Mouse (Mus musculus) limb, embryonic 13.5 days (tissue): ENCODE results near the gene Ttc19. TPM values are rescaled to one million over a fixed set of nuclear protein-coding genes. Genes with fewer than 3 reads are reported as not detected.

Source experiments
- ATAC-seq: fragments of 200-750 bp; cut with Nextera tagmentation; 2 replicates; pipeline ENCODE4 v1.8.0; 2017; ENCODE audit warnings: low read depth, moderate number of reproducible peaks, moderate TSS enrichment; ENCODE audit not compliant: low FRiP score
- H3K27ac ChIP-seq: fragments of 300-500 bp; sonication (generic); 2 replicates; pipeline ENCODE4 v1.5.1; 2015; ENCODE audit warnings: inconsistent platforms, mild to moderate bottlenecking, moderate library complexity
- H3K27me3 ChIP-seq: fragments of 300-500 bp; sonication (generic); 2 replicates; pipeline ENCODE4 v1.6.1; 2015; ENCODE audit warnings: mild to moderate bottlenecking, inconsistent platforms
- H3K36me3 ChIP-seq: fragments of 300-500 bp; sonication (generic); 2 replicates; pipeline ENCODE4 v1.6.1; 2015; ENCODE audit warnings: inconsistent platforms, mild to moderate bottlenecking, moderate library complexity
- H3K4me1 ChIP-seq: fragments of 300-500 bp; sonication (generic); 2 replicates; pipeline ENCODE4 v1.6.1; 2015; ENCODE audit warnings: inconsistent platforms
- H3K4me2 ChIP-seq: fragments of 300-500 bp; sonication (generic); replicated peaks from 2 replicates; pipeline ENCODE4 v1.6.1; 2015; ENCODE audit warnings: inconsistent platforms, mild to moderate bottlenecking, moderate library complexity
- H3K4me3 ChIP-seq: fragments of 300-500 bp; sonication (generic); 2 replicates; pipeline ENCODE4 v1.5.1; 2015; ENCODE audit warnings: moderate library complexity, mild to moderate bottlenecking, inconsistent platforms
- H3K9ac ChIP-seq: fragments of 300-500 bp; sonication (generic); 2 replicates; pipeline ENCODE4 v1.6.1; 2015; ENCODE audit warnings: mild to moderate bottlenecking, inconsistent platforms
- H3K9me3 ChIP-seq: fragments of 300-500 bp; sonication (generic); 2 replicates; pipeline ENCODE4 v1.6.1; 2016; ENCODE audit warnings: inconsistent platforms
- WGBS: fragments of 180-500 bp; shearing (Covaris S2); methylation state at CpG from one replicate; pipeline ENCODE4 v1.1.7; 2015; 5-methylcytosine and 5-hydroxymethylcytosine counted together
- polyA plus RNA-seq: library from polyadenylated mRNA; unstranded; fragments of >200 nt; fragmentation: Nextera tagmentation; extraction: Ambion mirVana; gene quantifications from 2 replicates; pipeline ENCODE4 v1.2.1, GENCODE M21; 2015

Ttc19 gene
- polyA plus RNA-seq, result 24.9 and 25.0 TPM in 2 replicates

- Histone ChIP-seq H3K9ac (peak within 1 kb of the TSS; percentile 85), H3K4me3 (peak within 1 kb of the TSS; percentile 90), H3K9me3 (no peaks in the 10 kb centered on the region), H3K4me2 (peak within 1 kb of the TSS; percentile 82), H3K4me1 (peaks cover 11% of the 10 kb centered on the region), H3K27me3 (no peaks in the 10 kb centered on the region), H3K36me3 (peaks cover 22% of the 10 kb centered on the region), H3K27ac (peak within 1 kb of the TSS; percentile 87)
- peak; percentile 96 for ATAC-seq
- WGBS, result under 1% methylated on average over 52 of the region's 68 CpGs
Observed at GRCm38 (mm10) chr11:62280675-62281600, at the start of gene Ttc19, which contains the start of gene Zswim7. Ttc19 (plus strand) TSS chr11:62281473. Zswim7 (minus strand) TSS chr11:62281375.

GRCm38 (mm10) chr11:62240631-62241261 is 40.5 kb upstream of the Ttc19 start:
- no peaks in the 10 kb centered on the region for H3K27me3 ChIP-seq

GRCm38 (mm10) chr11:62243871-62244270 is 37.4 kb upstream of the Ttc19 start:
- H3K27me3 ChIP-seq, result 0 out of 2 replicates have a peak, but pooled peaks cover 7% of the 10 kb centered on the region

More at GRCm38 (mm10) chr11:62240631-62241261, 40.5 kb upstream of the Ttc19 start:
- Histone ChIP-seq H3K9ac (no peak overlapping the region), H3K4me2 (no peak overlapping the region), H3K27ac (no peak overlapping the region), H3K36me3 (no peaks in the 10 kb centered on the region), H3K9me3 (no peaks in the 10 kb centered on the region; the same call in 1 of the 2 replicates), H3K4me3 (no peak overlapping the region), H3K4me1 (0 out of 2 replicates have a peak, but pooled peaks cover 3% of the 10 kb centered on the region)
- WGBS, result 69% methylated on average over 12 of the region's 12 CpGs
- no peak for ATAC-seq

GRCm38 (mm10) chr11:62244471-62244870 is 36.8 kb upstream of the Ttc19 start:
- no peak overlapping the region for H3K4me3 ChIP-seq
- no peaks in the 10 kb centered on the region for H3K36me3 ChIP-seq
- peaks cover 10% of the 10 kb centered on the region; the same call in 1 of the 2 replicates for H3K4me1 ChIP-seq
- H3K4me2 ChIP-seq, result no peak overlapping the region
- no peak overlapping the region for H3K27ac ChIP-seq
- no peak overlapping the region for H3K9ac ChIP-seq
- H3K9me3 ChIP-seq, result no peaks in the 10 kb centered on the region; the same call in 1 of the 2 replicates
- H3K27me3 ChIP-seq, result 0 out of 2 replicates have a peak, but pooled peaks cover 7% of the 10 kb centered on the region
- 89% methylated on average over 4 of the region's 4 CpGs for WGBS
- ATAC-seq, result no peak

More at GRCm38 (mm10) chr11:62243871-62244270, 37.4 kb upstream of the Ttc19 start:
- Histone ChIP-seq H3K27ac (no peak overlapping the region), H3K4me3 (no peak overlapping the region), H3K4me2 (no peak overlapping the region), H3K36me3 (no peaks in the 10 kb centered on the region), H3K9me3 (no peaks in the 10 kb centered on the region; the same call in 1 of the 2 replicates), H3K9ac (no peak overlapping the region), H3K4me1 (peaks cover 7% of the 10 kb centered on the region; the same call in 1 of the 2 replicates)
- WGBS, result 77% methylated on average over 8 of the region's 8 CpGs
- no peak for ATAC-seq

- 34% methylated on average over 18 of the region's 18 CpGs for WGBS
- no peaks in the 10 kb centered on the region; the same call in 1 of the 2 replicates for H3K9me3 ChIP-seq
- peak overlapping the region; percentile 68 for H3K9ac ChIP-seq
- H3K4me2 ChIP-seq, result peak overlapping the region; percentile 97
- peak overlapping the region; percentile 60 for H3K4me3 ChIP-seq
- H3K36me3 ChIP-seq, result no peaks in the 10 kb centered on the region
- no peak overlapping the region for H3K27ac ChIP-seq
- H3K4me1 ChIP-seq, result peaks cover 42% of the 10 kb centered on the region
- peaks cover 14% of the 10 kb centered on the region; the same call in 1 of the 2 replicates for H3K27me3 ChIP-seq
- no peak for ATAC-seq
Observed at GRCm38 (mm10) chr11:62247759-62248400, 33.4 kb upstream of the Ttc19 start.

GRCm38 (mm10) chr11:62248401-62249244 is 32.6 kb upstream of the Ttc19 start, which contains the start of gene Adora2b:
Adora2b (plus strand) TSS chr11:62248984.
- H3K27ac ChIP-seq, result no peak within 1 kb of the TSS

GRCm38 (mm10) chr11:62249266-62250037 is 31.8 kb upstream of the Ttc19 start:
- H3K27ac ChIP-seq, result no peak overlapping the region
- ATAC-seq, result peak; percentile 6; the same call in 1 of the 2 replicates

More at GRCm38 (mm10) chr11:62248401-62249244, 32.6 kb upstream of the Ttc19 start, which contains the start of gene Adora2b:
- Histone ChIP-seq H3K9ac (peak within 1 kb of the TSS; percentile 68), H3K27me3 (peaks cover 14% of the 10 kb centered on the region; the same call in 1 of the 2 replicates), H3K36me3 (no peaks in the 10 kb centered on the region), H3K9me3 (no peaks in the 10 kb centered on the region; the same call in 1 of the 2 replicates), H3K4me2 (peak within 1 kb of the TSS; percentile 97), H3K4me3 (peak within 1 kb of the TSS; percentile 60), H3K4me1 (peaks cover 48% of the 10 kb centered on the region)
- WGBS, result under 1% methylated on average over 63 of the region's 69 CpGs
- ATAC-seq, result peak; percentile 88

GRCm38 (mm10) chr11:62251047-62251446 is 30.2 kb upstream of the Ttc19 start:
- H3K36me3 ChIP-seq, result no peaks in the 10 kb centered on the region
- 0 out of 2 replicates have a peak overlapping the region, but pooled peaks have one; percentile 37 for H3K9ac ChIP-seq
- H3K4me2 ChIP-seq, result peak overlapping the region; percentile 97
- 7% methylated on average over 11 of the region's 11 CpGs for WGBS
- peaks cover 14% of the 10 kb centered on the region; the same call in 1 of the 2 replicates for H3K27me3 ChIP-seq
- peak overlapping the region; percentile 49 for H3K27ac ChIP-seq
- ATAC-seq, result peak; percentile 72
- peak overlapping the region; percentile 60 for H3K4me3 ChIP-seq
- peaks cover 45% of the 10 kb centered on the region for H3K4me1 ChIP-seq
- no peaks in the 10 kb centered on the region for H3K9me3 ChIP-seq

More at GRCm38 (mm10) chr11:62249266-62250037, 31.8 kb upstream of the Ttc19 start:
- Histone ChIP-seq H3K4me3 (peak overlapping the region; percentile 60), H3K36me3 (no peaks in the 10 kb centered on the region), H3K4me2 (peak overlapping the region; percentile 97), H3K9me3 (no peaks in the 10 kb centered on the region; the same call in 1 of the 2 replicates), H3K4me1 (peaks cover 45% of the 10 kb centered on the region), H3K27me3 (peaks cover 14% of the 10 kb centered on the region; the same call in 1 of the 2 replicates), H3K9ac (peak overlapping the region; percentile 68)
- WGBS, result 2% methylated on average over 35 of the region's 35 CpGs

- 80% methylated on average over 5 of the region's 5 CpGs for WGBS
- Histone ChIP-seq H3K36me3 (no peaks in the 10 kb centered on the region), H3K4me3 (no peak overlapping the region), H3K27me3 (peaks cover 7% of the 10 kb centered on the region; the same call in 1 of the 2 replicates), H3K9me3 (no peaks in the 10 kb centered on the region), H3K9ac (no peak overlapping the region), H3K4me2 (no peak overlapping the region), H3K27ac (no peak overlapping the region), H3K4me1 (peaks cover 53% of the 10 kb centered on the region)
- ATAC-seq, result no peak
Observed at GRCm38 (mm10) chr11:62253380-62253779, 27.9 kb upstream of the Ttc19 start.

GRCm38 (mm10) chr11:62259214-62259613 is 22.1 kb upstream of the Ttc19 start:
- no peaks in the 10 kb centered on the region for H3K9me3 ChIP-seq
- peaks cover 21% of the 10 kb centered on the region for H3K4me1 ChIP-seq
- H3K27me3 ChIP-seq, result no peaks in the 10 kb centered on the region
- H3K27ac ChIP-seq, result no peak overlapping the region
- no peak overlapping the region for H3K4me3 ChIP-seq
- no peak overlapping the region for H3K4me2 ChIP-seq
- ATAC-seq, result no peak
- 45% methylated on average over 5 of the region's 5 CpGs for WGBS
- no peaks in the 10 kb centered on the region for H3K36me3 ChIP-seq
- peak overlapping the region; percentile 25; the same call in 1 of the 2 replicates for H3K9ac ChIP-seq
